Mouse (Mus musculus) hindlimb bud, embryonic 11.5 days (tissue): ENCODE measurements around the gene Cacna1e.
A peak's percentile ranks its signal among the peaks of the same experiment; 100 is the strongest.

Source experiments
- DNase-seq: peaks from one replicate; pipeline ENCODE4 v3.0.0-alpha.2; 2012; ENCODE audit warnings: low read depth, low spot score; ENCODE audit errors: extremely low spot score

The Cacna1e gene

GRCm38 (mm10) chr1:154788069-154788468 is 96.2 kb downstream of the Cacna1e start:
- peak; percentile 57 for DNase-seq

- no peak for DNase-seq
Observed at GRCm38 (mm10) chr1:154787418-154787817, 96.9 kb downstream of the Cacna1e start.

- peak; percentile 94 for DNase-seq
Observed at GRCm38 (mm10) chr1:154786243-154786669, 98.0 kb downstream of the Cacna1e start.

- DNase-seq = no peak
Observed at GRCm38 (mm10) chr1:154784862-154785261, 99.4 kb downstream of the Cacna1e start.

GRCm38 (mm10) chr1:154783521-154783920 is 100.8 kb downstream of the Cacna1e start:
- DNase-seq = no peak

GRCm38 (mm10) chr1:154779908-154780514 is 104.3 kb downstream of the Cacna1e start:
- DNase-seq = no peak

GRCm38 (mm10) chr1:154776344-154776743 is 108.0 kb downstream of the Cacna1e start:
- no peak for DNase-seq

GRCm38 (mm10) chr1:154774468-154774867 is 109.8 kb downstream of the Cacna1e start:
- DNase-seq = no peak

- no peak for DNase-seq
Observed at GRCm38 (mm10) chr1:154771111-154771510, 113.2 kb downstream of the Cacna1e start.

- no peak for DNase-seq
Observed at GRCm38 (mm10) chr1:154770542-154770941, 113.8 kb downstream of the Cacna1e start.

- no peak for DNase-seq
Observed at GRCm38 (mm10) chr1:154763132-154763531, 121.2 kb downstream of the Cacna1e start.

GRCm38 (mm10) chr1:154752081-154752480 is 132.2 kb downstream of the Cacna1e start:
- DNase-seq = no peak

GRCm38 (mm10) chr1:154748531-154748930 is 135.8 kb downstream of the Cacna1e start:
- DNase-seq = no peak

- no peak for DNase-seq
Observed at GRCm38 (mm10) chr1:154745241-154745640, 139.1 kb downstream of the Cacna1e start.

GRCm38 (mm10) chr1:154730411-154730961 is 153.8 kb downstream of the Cacna1e start:
- DNase-seq = no peak

- DNase-seq = peak; percentile 66
Observed at GRCm38 (mm10) chr1:154729269-154729980, 154.9 kb downstream of the Cacna1e start.

- no peak for DNase-seq
Observed at GRCm38 (mm10) chr1:154728682-154729081, 155.6 kb downstream of the Cacna1e start.

GRCm38 (mm10) chr1:154727696-154728095 is 156.6 kb downstream of the Cacna1e start:
- no peak for DNase-seq

GRCm38 (mm10) chr1:154726361-154727161 is 157.7 kb downstream of the Cacna1e start:
- DNase-seq = no peak

GRCm38 (mm10) chr1:154725356-154726320 is 158.7 kb downstream of the Cacna1e start:
- no peak for DNase-seq
